Comparison of ENCODE assay signal across 10 mouse cellular contexts in genomic region chr12:89764191-89765082, GRCm38 (mm10).
DNase-seq lines count a peak whose midpoint lies in the region; ATAC-seq and TF ChIP-seq lines count a peak whose summit lies in the region.
"Had no signal": no experiment of that assay in that cellular context is flagged by ENCODE, and none has a peak within 500 bp of the region (broad histone marks: within the 10 kb centered on the region; RNA-seq: fewer than 3 reads in every experiment).

No protein-coding gene starts in this region.

- DNase-seq in lung, postnatal 10 days: peak; percentile 1
- DNase-seq in lung, postnatal 25 days (ENCODE audit: low spot score): no peak
- DNase-seq in mesoderm, embryonic 11.5 days (ENCODE audit: low read depth, low spot score): peak; percentile 34
- peak; percentile 1 for DNase-seq in retina, embryonic 14.5 days (ENCODE audit: low spot score)
- DNase-seq in liver, postnatal 0 days: no peak
- DNase-seq in heart, adult 18-20 months: no peak
- DNase-seq in layer of hippocampus, postnatal 14 days (ENCODE audit: low spot score in 2 of 2): no peak
- DNase-seq: thymus, adult 2 months had no signal

- 40% methylated on average over 10 of the region's 10 CpGs for WGBS in forebrain, embryonic 13.5 days
- WGBS in liver, postnatal 0 days (ENCODE audit: insufficient replicate concordance): 49% methylated on average over 10 of the region's 10 CpGs

- H3K27ac ChIP-seq in forebrain, embryonic 13.5 days: 0 out of 2 replicates have a peak overlapping the region, but pooled peaks have one; percentile 1
- no peak overlapping the region for H3K27ac ChIP-seq in liver, postnatal 0 days (ENCODE audit: low read depth)
- H3K27ac ChIP-seq: liver, embryonic 15.5 days had no signal

- H3K9ac ChIP-seq in forebrain, embryonic 13.5 days: 0 out of 2 replicates have a peak overlapping the region, but pooled peaks have one; percentile 27
- no peak overlapping the region for H3K9ac ChIP-seq in liver, postnatal 0 days (replicated peaks)
- H3K9ac ChIP-seq: liver, embryonic 15.5 days had no signal

- TF ChIP-seq EP300 in liver, postnatal 0 days (IDR thresholded peaks at IDR 0.05; ENCODE audit: low read depth): no peak

- H3K4me2 ChIP-seq in forebrain, embryonic 13.5 days: peak overlapping the region; percentile 15; the same call in 1 of the 2 replicates
- no peak overlapping the region for H3K4me2 ChIP-seq in liver, postnatal 0 days (ENCODE audit: low read depth, low read length)
- H3K4me2 ChIP-seq: liver, embryonic 15.5 days had no signal

- ATAC-seq in forebrain, embryonic 13.5 days: peak; percentile 91
- no peak for ATAC-seq in liver, postnatal 0 days

- H3K36me3 ChIP-seq in forebrain, embryonic 13.5 days (ENCODE audit: poor library complexity, severe bottlenecking): no peaks in the 10 kb centered on the region
- H3K36me3 ChIP-seq in liver, postnatal 0 days (replicated peaks; ENCODE audit: insufficient read depth, low read length): no peaks in the 10 kb centered on the region
- H3K36me3 ChIP-seq: liver, embryonic 15.5 days had no signal

- no peak overlapping the region for H3K4me3 ChIP-seq in forebrain, embryonic 13.5 days
- H3K4me3 ChIP-seq in liver, postnatal 0 days (ENCODE audit: low read depth, low read length): no peak overlapping the region
- H3K4me3 ChIP-seq: liver, embryonic 15.5 days had no signal

- H3K9me3 ChIP-seq in forebrain, embryonic 13.5 days (replicated peaks): no peaks in the 10 kb centered on the region
- no peaks in the 10 kb centered on the region for H3K9me3 ChIP-seq in liver, postnatal 0 days (ENCODE audit: low read length)
- H3K9me3 ChIP-seq: liver, embryonic 15.5 days had no signal

- peaks cover 12% of the 10 kb centered on the region for H3K4me1 ChIP-seq in forebrain, embryonic 13.5 days
- no peaks in the 10 kb centered on the region for H3K4me1 ChIP-seq in liver, postnatal 0 days (ENCODE audit: insufficient read depth)
- H3K4me1 ChIP-seq: liver, embryonic 15.5 days had no signal

- no peak for TF ChIP-seq CTCF in liver, postnatal 0 days (IDR thresholded peaks at IDR 0.05; ENCODE audit: low read depth)

- H3K27me3 ChIP-seq in forebrain, embryonic 13.5 days: peaks cover 15% of the 10 kb centered on the region; the same call in 1 of the 2 replicates
- H3K27me3 ChIP-seq in liver, postnatal 0 days (ENCODE audit: insufficient read depth, low read length): no peaks in the 10 kb centered on the region
- H3K27me3 ChIP-seq: liver, embryonic 15.5 days had no signal

Comparison
In these comparisons a context has a peak if more than half of its experiments do, and no peak if none do; other contexts are left out.
1. DNase-seq: peak in lung, postnatal 10 days (single experiment), mesoderm, embryonic 11.5 days (single experiment) and retina, embryonic 14.5 days (single experiment); none in lung, postnatal 25 days (single experiment), liver, postnatal 0 days (single experiment), heart, adult 18-20 months (0 of 2) and layer of hippocampus, postnatal 14 days (0 of 2).